Mouse (Mus musculus) liver (tissue): Measurements from ENCODE around the gene Trim34b.
"Not testable (repeated sequence)": the region's sequence is repeated elsewhere in the genome, so short reads cannot be mapped to it uniquely, and the experiment has no call there.

Experiments
- DNase-seq: peaks from one replicate; pipeline ENCODE4 v3.0.0-alpha.2; 2020; ENCODE audit warnings: mixed read lengths

Gene Trim34b

GRCm38 (mm10) chr7:104329171-104329570 lies at the start of gene Trim34b:
Gene Trim34b, plus strand, starts transcription at chr7:104329471.
- DNase-seq: not testable (repeated sequence)

DNA sequence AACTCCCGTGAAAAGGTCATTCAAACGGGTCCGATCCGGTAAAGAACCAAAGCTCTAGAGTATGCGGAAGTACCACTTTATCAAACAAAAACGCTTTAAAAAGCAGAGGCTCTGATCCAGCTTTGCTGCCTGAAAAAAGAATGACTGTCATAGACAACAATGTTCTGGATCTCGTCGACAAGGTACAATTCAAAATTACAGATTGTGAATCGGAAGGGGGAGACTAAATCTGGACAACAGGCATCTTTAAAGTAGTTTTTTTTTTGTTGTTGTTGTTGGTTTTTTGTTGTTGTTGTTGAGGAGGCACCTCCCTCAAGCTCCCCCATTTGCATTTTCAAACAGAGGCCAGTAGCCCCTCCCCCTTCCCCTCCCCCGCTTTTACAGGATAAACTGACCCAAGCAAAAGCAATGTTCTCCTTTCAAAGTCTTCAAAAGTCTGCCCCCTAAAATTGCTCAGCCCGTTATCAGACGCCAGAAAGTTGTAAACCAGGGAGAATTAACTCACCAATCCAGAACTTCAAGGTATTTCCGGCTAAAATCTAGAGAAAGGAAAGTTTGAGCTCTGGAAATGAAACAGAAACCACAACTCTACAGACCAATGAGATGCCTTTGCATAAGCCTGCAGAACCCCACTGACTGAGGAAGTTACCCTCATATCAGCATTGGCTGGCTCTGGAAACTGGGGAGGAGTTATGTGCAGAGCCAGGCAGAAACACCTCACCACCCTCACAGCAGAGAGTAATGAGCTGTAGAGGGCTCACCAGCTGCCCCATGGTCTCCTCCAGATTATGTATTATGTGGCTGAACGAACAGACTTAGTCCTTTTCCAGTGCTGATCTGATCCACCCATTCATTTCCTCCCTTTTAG lies 41.5 kb upstream of the Trim34b start, which contains the start of gene Trim5:
Trim5 (minus strand) TSS at position 519 of the 868 bp plus-strand sequence.
- peak; percentile 36 for DNase-seq

GRCm38 (mm10) chr7:104290641-104291040 lies 38.6 kb upstream of the Trim34b start:
- no peak for DNase-seq

DNA sequence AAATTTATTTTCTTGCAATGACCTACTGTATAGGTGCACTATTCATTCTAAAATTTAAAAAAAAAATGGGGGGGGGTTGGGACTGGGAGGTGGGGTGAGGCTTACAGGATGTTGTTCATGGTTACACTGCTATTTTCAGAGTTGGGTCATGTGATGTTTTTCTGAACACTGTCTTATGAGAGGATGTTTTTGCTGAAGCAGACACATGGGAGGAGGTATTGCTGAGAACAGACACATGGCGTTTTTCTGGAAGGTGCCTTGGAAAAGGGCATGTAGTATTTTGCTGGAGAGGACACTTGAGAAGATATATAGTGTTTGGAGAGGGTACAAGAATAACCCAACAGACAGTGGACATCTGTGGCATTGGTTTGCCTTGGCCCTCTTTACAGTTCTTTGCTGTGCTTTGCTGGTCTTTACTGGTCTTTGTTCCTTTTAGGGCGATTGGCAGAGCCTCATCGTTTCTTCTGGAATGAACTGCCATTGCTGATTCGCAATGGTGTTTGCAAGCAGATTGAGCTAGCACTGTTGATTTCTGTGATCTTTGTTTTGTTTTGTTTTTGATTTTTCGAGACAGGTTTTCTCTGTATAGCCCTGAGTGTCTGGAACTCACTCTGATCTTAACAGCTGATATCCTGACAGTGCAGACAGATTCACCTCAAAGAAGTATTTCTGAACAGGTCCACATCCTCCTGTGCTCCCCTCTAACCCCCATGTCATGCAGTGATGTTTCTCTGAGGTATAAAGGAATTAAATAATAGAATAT lies 37.5 kb upstream of the Trim34b start:
- DNase-seq: no peak

- DNase-seq: peak; percentile 20
These were observed 14.4 kb upstream of the Trim34b start for GRCm38 (mm10) chr7:104314796-104315353.

- DNase-seq: not testable (repeated sequence)
These were observed 13.7 kb upstream of the Trim34b start, which contains the start of gene Trim12a for GRCm38 (mm10) chr7:104315369-104316080. Gene Trim12a, minus strand, starts transcription at chr7:104315466.

GRCm38 (mm10) chr7:104322028-104322427 lies 7.2 kb upstream of the Trim34b start:
- no peak for DNase-seq

GRCm38 (mm10) chr7:104335547-104335946 lies 6.3 kb downstream of the Trim34b start:
- not testable (repeated sequence) for DNase-seq

- DNase-seq: not testable (repeated sequence)
These were observed 11.5 kb downstream of the Trim34b start for GRCm38 (mm10) chr7:104340744-104341143.

- DNase-seq: not testable (repeated sequence)
These were observed 18.8 kb downstream of the Trim34b start for GRCm38 (mm10) chr7:104348043-104348442.

- DNase-seq: peak; percentile 77
These were observed 23.7 kb downstream of the Trim34b start, which contains the start of gene Trim12c for GRCm38 (mm10) chr7:104352717-104353599. Gene Trim12c, minus strand, starts transcription at chr7:104353362.

GRCm38 (mm10) chr7:104353600-104353967 lies 24.3 kb downstream of the Trim34b start:
- no peak for DNase-seq

- DNase-seq: no peak
These were observed 37.1 kb downstream of the Trim34b start for GRCm38 (mm10) chr7:104366339-104366738.

DNA sequence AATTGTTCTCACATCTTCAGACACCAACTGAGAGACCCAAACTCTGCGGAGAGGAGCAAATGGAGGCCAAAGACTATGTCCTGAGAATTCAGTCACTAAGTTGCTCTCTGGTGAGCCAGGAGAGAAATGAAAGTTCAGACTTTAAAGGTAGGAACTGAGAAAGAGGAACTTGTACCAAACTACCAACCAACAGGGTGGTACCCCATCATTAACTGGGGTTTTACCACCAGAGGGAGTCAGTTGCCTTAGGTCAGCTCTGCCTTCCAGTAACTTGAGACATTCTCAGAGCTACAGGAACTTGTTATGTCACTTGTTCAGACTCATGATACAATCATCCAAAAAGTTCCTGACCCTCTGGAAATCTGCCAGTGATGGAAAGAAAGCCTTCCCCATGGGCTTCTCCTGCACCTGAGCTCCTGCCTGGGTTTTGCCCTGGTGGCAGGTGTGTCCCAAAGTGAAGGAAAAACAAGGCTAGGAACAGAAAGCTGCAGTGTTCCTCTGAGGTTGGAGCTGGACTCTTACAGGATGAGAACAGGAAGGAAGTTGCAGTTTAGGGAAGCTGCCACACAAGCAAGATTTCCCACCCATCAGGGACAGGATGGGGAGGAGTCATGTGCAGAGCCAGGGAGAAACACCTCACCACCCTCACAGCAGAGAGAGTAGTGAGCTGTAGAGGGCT lies 40.6 kb downstream of the Trim34b start, which contains the start of gene Trim30b:
Trim30b (minus strand) TSS at position 149 of the 679 bp plus-strand sequence.
- DNase-seq: no peak
